ENCODE assay signal across 9 mouse cellular contexts in the genomic region with DNA sequence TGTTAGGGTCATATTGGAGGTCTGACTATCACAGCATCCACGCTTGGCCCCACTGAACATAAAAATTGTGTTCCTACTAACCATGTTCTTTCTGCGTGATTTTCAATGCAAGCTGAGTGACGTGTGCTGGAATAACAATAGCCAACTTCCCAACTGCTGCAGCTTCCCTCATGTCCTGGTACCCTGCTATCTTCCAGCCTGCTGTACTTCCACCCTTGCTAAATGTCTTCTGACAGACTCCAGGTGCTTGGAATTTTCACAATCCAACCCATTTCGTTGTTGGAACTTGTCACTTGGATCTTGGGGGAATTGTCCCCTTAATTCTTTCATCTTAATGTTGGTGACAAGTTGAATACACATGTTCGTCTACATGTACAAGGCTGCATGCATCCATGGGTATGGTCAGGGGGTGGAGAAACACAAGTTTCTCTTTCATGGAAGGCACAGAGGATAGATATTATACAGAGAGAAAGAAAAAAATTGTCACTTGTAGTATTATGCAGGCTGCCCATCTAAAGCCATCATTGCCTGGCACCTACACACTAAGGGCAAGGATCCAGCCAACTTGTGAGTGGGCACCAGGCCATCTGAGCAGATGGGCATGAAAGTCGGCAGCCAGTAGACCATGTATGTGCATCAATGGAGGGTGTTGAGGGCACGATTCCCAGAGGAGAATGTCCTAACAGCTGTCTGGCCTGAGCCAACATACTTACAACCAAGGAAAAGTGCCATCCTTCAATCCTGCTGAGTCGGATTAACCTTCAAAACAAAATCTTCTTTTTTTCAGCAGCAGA.
DNase-seq lines count a peak whose midpoint lies in the region; ATAC-seq and TF ChIP-seq lines count a peak whose summit lies in the region.
"Had no signal": no experiment of that assay in that cellular context is flagged by ENCODE, and none has a peak within 500 bp of the region (broad histone marks: within the 10 kb centered on the region; RNA-seq: fewer than 3 reads in every experiment).

No protein-coding gene starts in this region.

- TF ChIP-seq CTCF in heart, adult 2 months (IDR thresholded peaks at IDR 0.05): no peak

- H3K9me3 ChIP-seq in heart, embryonic 11.5 days (replicated peaks; ENCODE audit: control insufficient read depth, low read length): no peaks in the 10 kb centered on the region
- no peaks in the 10 kb centered on the region for H3K9me3 ChIP-seq in kidney, embryonic 15.5 days (replicated peaks)
- no peaks in the 10 kb centered on the region for H3K9me3 ChIP-seq in kidney, embryonic 14.5 days (ENCODE audit: control insufficient read depth, low read length)
- H3K9me3 ChIP-seq: lung, embryonic 15.5 days had no signal

- H3K27me3 ChIP-seq in heart, adult 2 months (ENCODE audit: control insufficient read depth, insufficient read depth, low read length): no peaks in the 10 kb centered on the region
- no peaks in the 10 kb centered on the region for H3K27me3 ChIP-seq in heart, embryonic 11.5 days (ENCODE audit: control insufficient read depth, insufficient read depth, low read length)
- H3K27me3 ChIP-seq in kidney, embryonic 15.5 days: no peaks in the 10 kb centered on the region
- H3K27me3 ChIP-seq in kidney, embryonic 14.5 days (ENCODE audit: control insufficient read depth, insufficient read depth, low read length): no peaks in the 10 kb centered on the region
- H3K27me3 ChIP-seq: lung, embryonic 15.5 days had no signal

- H3K79me2 ChIP-seq in heart, adult 2 months (replicated peaks; ENCODE audit: control insufficient read depth, insufficient read depth, low read length): no peaks in the 10 kb centered on the region

- H3K36me3 ChIP-seq in heart, adult 2 months (ENCODE audit: control insufficient read depth, insufficient read depth, low read length): no peaks in the 10 kb centered on the region
- no peaks in the 10 kb centered on the region for H3K36me3 ChIP-seq in heart, embryonic 11.5 days (ENCODE audit: control insufficient read depth, insufficient read depth, low read length)
- no peaks in the 10 kb centered on the region for H3K36me3 ChIP-seq in kidney, embryonic 15.5 days
- H3K36me3 ChIP-seq in kidney, embryonic 14.5 days (ENCODE audit: control insufficient read depth, insufficient read depth, low read length): no peaks in the 10 kb centered on the region
- H3K36me3 ChIP-seq: lung, embryonic 15.5 days had no signal

- no peaks in the 10 kb centered on the region; the same call in 1 of the 2 replicates for H3K4me1 ChIP-seq in heart, adult 2 months (ENCODE audit: control insufficient read depth, insufficient read depth, low read length)
- no peaks in the 10 kb centered on the region for H3K4me1 ChIP-seq in heart, embryonic 11.5 days (ENCODE audit: control insufficient read depth, insufficient read depth, low read length)
- no peaks in the 10 kb centered on the region for H3K4me1 ChIP-seq in kidney, embryonic 15.5 days
- no peaks in the 10 kb centered on the region for H3K4me1 ChIP-seq in kidney, embryonic 14.5 days (ENCODE audit: control insufficient read depth, insufficient read depth, low read length)
- H3K4me1 ChIP-seq: lung, embryonic 15.5 days had no signal

- no peak overlapping the region for H3K4me2 ChIP-seq in heart, embryonic 11.5 days
- H3K4me2 ChIP-seq in kidney, embryonic 15.5 days: no peak overlapping the region
- no peak overlapping the region for H3K4me2 ChIP-seq in kidney, embryonic 14.5 days (replicated peaks; ENCODE audit: low read depth, low read length)
- H3K4me2 ChIP-seq: lung, embryonic 15.5 days had no signal

- peak; percentile 31 to 52 for DNase-seq in heart, adult 2 months
- DNase-seq in frontal cortex, postnatal 10 days (ENCODE audit: low spot score in 2 of 2): peak; percentile 35 to 56
- DNase-seq in layer of hippocampus, adult 8-10 months (ENCODE audit: low spot score in 2 of 2): peak; percentile 34 to 66
- DNase-seq in right cerebral cortex, postnatal 25 days: peak; percentile 19
- no peak for DNase-seq in retina, embryonic 14.5 days (ENCODE audit: low spot score)

- no peak overlapping the region for H3K9ac ChIP-seq in heart, adult 2 months (ENCODE audit: low read depth, low read length)
- H3K9ac ChIP-seq in heart, embryonic 11.5 days (ENCODE audit: low read depth, low read length): no peak overlapping the region
- no peak overlapping the region for H3K9ac ChIP-seq in kidney, embryonic 15.5 days
- H3K9ac ChIP-seq in kidney, embryonic 14.5 days (ENCODE audit: low read depth, low read length): no peak overlapping the region
- H3K9ac ChIP-seq: lung, embryonic 15.5 days had no signal

- 62% methylated on average over 8 of the region's 8 CpGs for WGBS in heart, adult 2 months
- 79% methylated on average over 8 of the region's 8 CpGs for whole genome bisulfite sequencing in heart, embryonic 11.5 days (ENCODE audit: insufficient replicate concordance)
- WGBS in kidney, embryonic 15.5 days: 86% methylated on average over 8 of the region's 8 CpGs
- 87% methylated on average over 8 of the region's 8 CpGs for WGBS in kidney, embryonic 14.5 days

- intact Hi-C loops in heart, adult 2 months (cut with DNase I): no loop called here

- no peak for TF ChIP-seq POLR2A in heart, adult 2 months (IDR thresholded peaks at IDR 0.05; ENCODE audit: insufficient read depth, low read depth, low read length)

- H3K4me3 ChIP-seq in heart, adult 2 months: no peak overlapping the region
- no peak overlapping the region for H3K4me3 ChIP-seq in heart, embryonic 11.5 days (ENCODE audit: low read depth, low read length)
- H3K4me3 ChIP-seq in kidney, embryonic 15.5 days (replicated peaks): no peak overlapping the region
- H3K4me3 ChIP-seq in kidney, embryonic 14.5 days (ENCODE audit: low read length): no peak overlapping the region
- H3K4me3 ChIP-seq: lung, embryonic 15.5 days had no signal

- H3K27ac ChIP-seq in heart, adult 2 months: no peak overlapping the region
- no peak overlapping the region for H3K27ac ChIP-seq in heart, embryonic 11.5 days (ENCODE audit: low read depth, low read length)
- no peak overlapping the region for H3K27ac ChIP-seq in kidney, embryonic 15.5 days
- H3K27ac ChIP-seq in kidney, embryonic 14.5 days (ENCODE audit: low read depth, low read length): no peak overlapping the region
- H3K27ac ChIP-seq: lung, embryonic 15.5 days had no signal

- no peak for ATAC-seq in heart, embryonic 11.5 days (replicated peaks; ENCODE audit: insufficient number of reproducible peaks, low FRiP score, low TSS enrichment)
- ATAC-seq in kidney, embryonic 15.5 days (replicated peaks; ENCODE audit: low FRiP score): no peak
- ATAC-seq in kidney, embryonic 14.5 days (ENCODE audit: low FRiP score, low TSS enrichment): no peak

- peak; percentile 25; the same call in 1 of the 2 replicates for TF ChIP-seq EP300 in heart, adult 2 months (IDR thresholded peaks at IDR 0.05; ENCODE audit: insufficient read depth, low read depth, low read length)
